Mouse (Mus musculus) adrenal gland, postnatal 25 days (tissue): ENCODE measurements at regions not wholly inside any gene's neighbourhood (a gene's known extent, or its start where the extent isn't known, plus 50 kb on each side); places are given as distances from the start of the nearest gene placed in this dataset.
A peak's percentile ranks its signal among the peaks of the same experiment; 100 is the strongest.

ENCODE experiments used
- DNase-seq: peaks from one replicate; pipeline ENCODE4 v3.0.0; 2021; ENCODE audit warnings: mixed read lengths

DNA sequence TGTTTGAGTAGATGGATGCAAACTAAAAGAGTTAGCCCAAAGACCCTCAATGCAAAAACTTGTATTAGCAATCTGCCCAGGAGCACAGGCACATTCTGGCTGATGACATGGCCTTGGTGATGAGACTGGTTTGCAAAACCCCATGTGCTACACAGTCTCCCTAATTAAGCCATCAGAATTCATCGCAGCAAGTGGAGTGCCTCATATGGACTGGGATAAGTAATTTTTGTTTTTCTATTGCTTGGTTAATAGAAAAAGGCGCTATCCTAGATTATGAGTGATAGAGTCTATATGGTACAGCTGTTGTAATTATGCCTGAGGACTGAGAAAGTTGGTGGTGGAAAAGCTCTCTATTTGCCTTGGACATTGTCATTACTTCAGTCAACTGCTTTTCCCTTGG lies 155.2 kb upstream of the Robo1 start:
- DNase-seq = no peak

- DNase-seq = no peak
These were observed 150.2 kb upstream of the Robo1 start for GRCm38 (mm10) chr16:72157913-72158312.

GRCm38 (mm10) chr16:72159411-72159810 lies 148.7 kb upstream of the Robo1 start:
- no peak for DNase-seq

DNA sequence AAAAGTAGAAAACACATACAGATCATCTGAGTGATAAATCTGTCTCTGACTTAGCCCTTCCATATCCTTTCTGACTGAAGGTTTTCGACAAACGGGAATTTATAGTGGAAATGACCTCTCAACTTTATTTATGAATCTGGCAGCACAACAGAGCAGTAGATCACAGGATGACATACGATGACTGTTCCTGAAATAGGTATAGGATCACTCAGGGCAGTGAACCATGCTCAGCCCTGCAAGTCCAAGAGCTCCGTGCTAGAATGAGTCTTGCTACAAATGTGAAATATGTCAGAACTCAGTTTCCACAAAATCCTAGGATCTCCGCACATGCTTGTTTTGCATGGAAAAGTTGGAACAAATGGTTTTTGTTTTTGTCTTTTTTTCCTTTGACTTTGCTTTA lies 132.4 kb upstream of the Robo1 start:
- no peak for DNase-seq

GRCm38 (mm10) chr16:72194320-72194719 lies 113.8 kb upstream of the Robo1 start:
- no peak for DNase-seq

DNA sequence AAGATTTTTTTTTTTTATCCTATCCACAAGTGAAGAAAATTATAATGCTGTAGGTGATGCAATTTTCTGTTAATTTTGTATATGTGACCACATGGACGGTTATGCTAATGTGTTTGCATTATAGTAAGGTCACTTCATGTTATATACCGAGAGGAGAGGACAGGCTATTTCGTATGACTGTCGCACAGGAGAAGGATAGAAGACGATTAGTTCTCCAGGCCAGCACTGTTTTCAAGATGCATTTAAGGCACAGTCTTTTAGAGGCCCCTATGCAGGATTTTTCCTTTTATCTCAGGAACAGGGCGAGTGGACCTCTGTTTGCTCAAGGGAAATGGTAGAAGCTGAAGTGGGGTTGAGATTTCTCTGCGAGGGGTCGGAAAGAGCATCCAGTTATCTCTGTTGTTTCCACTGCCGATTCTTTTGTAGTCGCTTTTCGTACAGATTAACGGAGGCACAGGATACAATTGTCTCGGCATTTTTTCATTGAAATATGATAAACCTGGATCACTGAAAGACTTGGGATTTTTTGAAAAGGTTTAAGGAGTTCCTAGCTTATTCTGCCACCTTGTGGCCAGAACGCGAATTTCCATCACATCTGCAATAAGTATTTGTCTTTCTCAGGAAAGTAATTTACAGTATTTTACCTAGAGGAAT lies 92.6 kb upstream of the Robo1 start:
- peak; percentile 61 for DNase-seq

DNA sequence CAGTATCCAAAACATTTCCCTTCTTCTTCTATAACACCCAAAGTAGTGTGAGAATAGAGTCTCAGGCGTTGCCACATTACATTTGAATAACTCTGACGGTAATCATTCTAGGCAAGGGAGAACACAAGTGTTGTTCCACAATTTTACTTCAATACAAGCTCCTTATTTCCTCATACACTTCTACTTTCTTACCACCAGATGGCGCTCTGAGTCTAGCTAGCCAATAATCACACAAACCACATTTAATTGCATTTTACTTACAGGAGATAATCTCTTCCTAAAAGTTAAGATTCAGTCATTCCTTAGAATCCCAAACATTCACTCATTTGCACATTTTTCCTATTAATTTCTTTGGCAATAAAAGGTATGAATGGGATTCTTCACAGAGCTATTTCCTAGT lies 90.1 kb upstream of the Robo1 start:
- DNase-seq = no peak

- no peak for DNase-seq
These were observed 86.1 kb upstream of the Robo1 start for GRCm38 (mm10) chr16:72221912-72222502.

DNA sequence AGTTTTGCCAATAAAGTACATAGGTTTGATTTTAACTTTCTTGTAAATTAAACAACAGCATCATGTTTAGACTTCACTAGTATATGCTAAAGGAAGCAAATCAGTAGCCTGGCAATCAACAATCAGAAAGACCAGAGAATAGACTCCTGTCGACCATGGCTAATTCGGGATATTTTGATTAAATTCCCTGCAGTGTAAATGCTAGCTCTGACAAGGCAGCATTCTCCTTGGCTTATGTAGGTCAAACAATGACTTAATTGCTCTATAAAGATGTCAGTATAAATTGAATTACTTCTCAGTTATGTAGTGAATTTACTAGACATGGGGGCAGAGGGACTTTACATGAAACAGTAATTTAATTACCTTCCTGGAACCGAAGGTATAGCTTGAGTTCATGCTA lies 84.2 kb upstream of the Robo1 start:
- no peak for DNase-seq

GRCm38 (mm10) chr16:72225157-72225880 lies 82.8 kb upstream of the Robo1 start:
- DNase-seq = no peak

- DNase-seq = no peak
These were observed 73.7 kb upstream of the Robo1 start for GRCm38 (mm10) chr16:72234366-72234765.

DNA sequence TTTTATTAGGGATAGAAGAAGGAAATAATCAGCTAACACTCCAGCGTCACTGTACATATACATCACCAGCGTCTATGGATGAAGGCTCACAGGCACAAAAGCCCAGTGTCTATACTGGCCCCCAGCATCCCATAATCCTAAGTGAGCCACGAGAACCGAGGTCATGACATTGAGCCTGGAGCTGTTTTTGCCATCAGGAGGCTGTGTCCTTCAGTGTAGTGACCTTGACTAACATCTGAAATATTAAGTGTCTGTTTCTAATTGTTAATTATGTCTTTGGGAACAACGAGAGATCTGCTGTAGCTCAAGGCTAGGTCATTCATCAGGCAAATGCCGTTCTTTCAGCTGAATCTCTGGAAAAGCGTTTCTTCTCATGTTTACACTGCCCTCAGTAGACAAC lies 68.5 kb upstream of the Robo1 start:
- peak; percentile 6 for DNase-seq

DNA sequence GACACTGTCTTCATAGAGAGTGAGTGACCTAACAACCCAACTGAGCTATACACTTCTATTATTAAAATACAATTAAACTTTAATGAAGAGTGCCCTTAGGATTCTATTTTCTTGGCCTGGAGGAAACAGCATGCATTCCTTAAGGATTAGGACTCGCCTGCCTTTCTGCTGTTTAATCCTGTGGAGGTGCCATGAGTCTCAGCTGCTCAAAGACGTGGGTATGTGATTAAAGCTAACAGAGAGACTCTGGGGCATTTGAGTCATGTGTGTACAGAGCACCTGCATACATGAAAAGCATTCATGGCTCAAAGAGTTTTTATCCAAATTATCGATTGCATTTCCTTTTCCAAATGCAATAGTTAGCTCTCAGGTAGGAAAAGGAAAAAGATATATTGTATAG lies 51.7 kb upstream of the Robo1 start:
- no peak for DNase-seq
